Mouse (Mus musculus) gonadal fat pad, adult 2 months (tissue): ENCODE results near the gene Slx1b. TPM values are rescaled to one million over a fixed set of nuclear protein-coding genes. Genes with fewer than 3 reads are reported as not detected.
"Not testable (repeated sequence)": the region's sequence is repeated elsewhere in the genome, so short reads cannot be mapped to it uniquely, and the experiment has no call there.

ENCODE experiments used
- DNase-seq: peaks from one replicate; pipeline ENCODE4 v3.0.0-alpha.2; 2012; ENCODE audit warnings: low read depth
- polyA plus RNA-seq: library from polyadenylated mRNA; depleted of rRNA; stranded (reverse); fragments of >200 nt; gene quantifications from 2 replicates; pipeline ENCODE4 v1.2.3, GENCODE M21; 2012

The Slx1b gene
- polyA plus RNA-seq, 1 experiment = 24.2 TPM

DNA sequence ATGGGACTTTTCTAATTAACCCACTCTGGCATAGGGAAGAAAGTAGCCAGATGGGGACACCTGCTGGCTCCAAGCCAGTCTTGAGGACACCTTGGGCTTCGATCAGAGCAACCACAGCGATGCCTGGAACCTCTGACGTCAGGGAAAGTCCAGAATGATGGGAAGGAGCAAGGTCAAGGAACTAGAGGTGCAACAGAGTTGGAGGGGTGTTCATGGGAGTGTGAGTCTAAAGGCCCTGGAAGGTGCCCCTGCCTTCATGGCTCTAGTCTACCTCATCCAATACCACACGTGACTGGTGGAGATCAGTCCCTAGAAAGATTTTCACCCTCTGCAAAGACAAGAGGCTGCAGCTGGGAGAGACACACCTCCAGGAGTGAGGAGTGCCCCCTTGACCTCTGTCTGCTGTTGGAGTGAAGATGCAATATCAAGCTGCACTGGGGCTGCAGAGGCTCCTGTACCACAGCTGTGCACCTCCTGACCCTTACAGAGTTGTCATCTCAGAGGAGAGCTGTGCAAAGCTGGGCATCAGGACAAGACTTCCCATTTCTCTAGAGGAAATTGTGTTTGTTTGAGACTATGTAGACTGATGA is 18.9 kb downstream of the Slx1b start:
- no peak for DNase-seq

- no peak for DNase-seq
These were observed 19.4 kb downstream of the Slx1b start, which contains the start of gene Sult1a1 for GRCm38 (mm10) chr7:126676207-126676606. Gene Sult1a1, minus strand, starts transcription at chr7:126676432.

- DNase-seq = no peak
These were observed 20.5 kb downstream of the Slx1b start for GRCm38 (mm10) chr7:126675104-126675503.

- no peak for DNase-seq
These were observed 23.5 kb downstream of the Slx1b start for GRCm38 (mm10) chr7:126672111-126672510.

DNA sequence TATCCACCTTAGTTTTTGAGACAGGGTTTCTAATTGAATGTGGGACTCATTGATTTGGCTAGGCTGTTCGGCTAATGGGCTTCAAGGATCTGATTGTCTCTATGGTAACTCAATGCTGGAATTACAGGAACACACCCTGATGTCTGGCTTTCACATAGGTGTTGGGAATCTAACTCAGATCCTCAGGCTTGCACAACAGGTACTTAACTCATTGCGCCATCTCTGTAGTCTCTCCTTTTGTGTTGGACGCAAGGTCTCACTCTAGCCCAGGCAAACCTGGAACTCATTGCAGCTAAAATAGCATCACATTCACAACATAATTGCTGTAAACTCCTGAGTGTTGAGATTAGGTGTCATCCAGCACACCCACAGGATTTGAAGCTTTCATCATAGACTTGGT is 25.4 kb downstream of the Slx1b start:
- peak; percentile 44 for DNase-seq

DNA sequence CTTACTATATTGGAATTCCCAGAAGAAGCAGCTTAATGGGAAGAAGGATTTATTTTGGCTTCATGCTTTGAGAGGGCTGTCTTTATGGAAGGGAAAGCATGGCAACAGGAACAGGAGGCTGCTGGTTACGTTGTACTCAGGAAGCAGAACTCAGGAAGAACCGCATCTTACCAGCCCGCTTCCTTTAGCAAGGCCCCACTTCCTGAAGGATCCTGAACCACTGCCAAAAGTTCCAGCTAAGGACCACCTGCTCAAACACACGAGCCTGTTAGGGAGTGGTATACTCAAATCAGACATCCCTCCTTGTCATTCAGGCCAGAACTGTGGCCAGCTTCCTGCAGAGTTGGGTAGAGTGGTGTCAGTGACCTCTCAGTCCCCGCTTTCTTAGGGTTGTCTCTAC is 27.1 kb downstream of the Slx1b start:
- DNase-seq = no peak

DNA sequence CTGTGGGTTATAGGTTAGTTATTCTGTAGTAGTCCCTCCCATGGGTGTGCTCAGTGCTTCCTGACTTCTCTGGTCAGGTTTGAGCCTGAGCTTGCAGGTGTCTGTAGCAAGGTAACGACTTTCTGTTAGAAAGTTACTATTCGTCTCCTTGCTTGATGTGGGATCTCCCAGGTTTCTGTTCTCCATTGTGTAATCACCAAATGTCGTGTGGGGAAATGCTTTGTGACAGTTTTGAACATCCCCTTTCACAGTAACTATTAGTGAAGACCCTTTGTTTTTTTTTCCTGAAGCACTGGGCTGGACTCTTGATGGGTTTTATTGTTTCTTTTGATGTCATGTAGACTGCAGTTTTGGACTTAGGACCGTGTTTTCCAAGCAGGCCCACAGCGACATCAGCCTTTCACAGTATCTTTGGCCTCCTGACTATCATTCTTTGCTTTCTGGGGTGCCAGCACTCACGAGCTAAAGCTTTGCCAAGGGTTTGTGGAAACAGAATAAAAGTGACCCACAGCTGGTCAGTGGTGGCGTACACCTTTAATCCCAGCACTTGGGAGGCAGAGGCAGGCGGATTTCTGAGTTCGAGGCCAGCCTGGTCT is 28.0 kb downstream of the Slx1b start:
- DNase-seq = no peak

DNA sequence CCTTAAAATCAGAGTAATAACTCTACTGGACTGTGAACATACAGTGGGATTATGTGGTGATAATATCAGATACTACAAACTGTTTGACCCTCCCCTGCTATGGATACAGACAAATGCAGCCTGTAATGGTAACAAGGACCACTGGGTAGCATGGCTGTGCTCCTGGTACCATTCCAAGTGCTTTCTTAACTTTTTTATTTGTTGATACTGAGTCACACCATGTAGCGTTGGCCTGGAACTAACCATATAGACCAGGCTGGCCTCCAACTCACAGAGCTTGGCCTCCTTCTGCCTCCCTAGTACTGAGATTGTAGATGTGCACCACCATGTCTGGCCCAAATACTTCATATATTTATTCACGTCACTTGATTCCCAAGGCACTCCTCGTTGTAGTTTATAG is 30.3 kb downstream of the Slx1b start:
- DNase-seq = no peak

GRCm38 (mm10) chr7:126663646-126664045 is 31.9 kb downstream of the Slx1b start:
- DNase-seq = no peak

- no peak for DNase-seq
These were observed 35.8 kb downstream of the Slx1b start for GRCm38 (mm10) chr7:126659771-126660170.

GRCm38 (mm10) chr7:126657522-126657921 is 38.1 kb downstream of the Slx1b start:
- no peak for DNase-seq

DNA sequence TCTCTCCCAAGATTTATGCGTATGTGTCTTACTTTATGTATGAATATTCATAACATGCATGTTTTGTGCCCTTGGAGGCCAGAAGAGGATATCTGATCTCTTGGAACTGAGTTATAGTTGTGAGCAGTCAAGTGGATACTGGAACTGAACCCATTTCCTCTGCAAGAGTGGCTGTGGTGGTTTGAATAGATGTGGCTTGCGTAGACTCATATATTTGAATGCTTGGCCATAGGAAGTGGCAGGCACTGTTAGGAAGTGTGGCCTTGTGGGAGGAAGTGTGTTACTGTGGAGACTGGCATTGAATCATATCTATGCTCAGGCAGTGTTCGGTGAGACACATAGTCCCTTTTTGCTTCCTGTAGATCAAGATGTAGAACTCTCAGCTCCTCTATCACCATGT is 39.9 kb downstream of the Slx1b start:
- DNase-seq = no peak

DNA sequence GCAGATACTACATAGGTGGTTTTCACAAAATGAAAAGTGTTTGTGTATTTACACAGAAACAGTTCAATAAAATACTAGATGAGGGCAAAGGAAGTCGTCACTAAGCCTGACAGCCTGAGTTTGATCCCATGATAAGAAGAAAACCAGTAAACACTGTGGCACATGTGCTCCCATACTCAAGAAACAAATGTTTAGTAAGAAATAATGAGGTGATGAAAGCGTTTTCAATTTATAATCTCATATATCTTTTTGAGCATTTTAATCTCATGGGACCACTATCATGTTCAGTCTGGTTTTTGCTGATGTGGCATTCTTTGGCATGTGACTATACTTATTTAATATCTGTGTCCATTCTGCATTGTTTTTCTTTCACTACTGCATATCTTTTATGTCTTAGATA is 41.6 kb downstream of the Slx1b start:
- DNase-seq = no peak

GRCm38 (mm10) chr7:126650852-126651251 is 44.7 kb downstream of the Slx1b start:
- no peak for DNase-seq

DNA sequence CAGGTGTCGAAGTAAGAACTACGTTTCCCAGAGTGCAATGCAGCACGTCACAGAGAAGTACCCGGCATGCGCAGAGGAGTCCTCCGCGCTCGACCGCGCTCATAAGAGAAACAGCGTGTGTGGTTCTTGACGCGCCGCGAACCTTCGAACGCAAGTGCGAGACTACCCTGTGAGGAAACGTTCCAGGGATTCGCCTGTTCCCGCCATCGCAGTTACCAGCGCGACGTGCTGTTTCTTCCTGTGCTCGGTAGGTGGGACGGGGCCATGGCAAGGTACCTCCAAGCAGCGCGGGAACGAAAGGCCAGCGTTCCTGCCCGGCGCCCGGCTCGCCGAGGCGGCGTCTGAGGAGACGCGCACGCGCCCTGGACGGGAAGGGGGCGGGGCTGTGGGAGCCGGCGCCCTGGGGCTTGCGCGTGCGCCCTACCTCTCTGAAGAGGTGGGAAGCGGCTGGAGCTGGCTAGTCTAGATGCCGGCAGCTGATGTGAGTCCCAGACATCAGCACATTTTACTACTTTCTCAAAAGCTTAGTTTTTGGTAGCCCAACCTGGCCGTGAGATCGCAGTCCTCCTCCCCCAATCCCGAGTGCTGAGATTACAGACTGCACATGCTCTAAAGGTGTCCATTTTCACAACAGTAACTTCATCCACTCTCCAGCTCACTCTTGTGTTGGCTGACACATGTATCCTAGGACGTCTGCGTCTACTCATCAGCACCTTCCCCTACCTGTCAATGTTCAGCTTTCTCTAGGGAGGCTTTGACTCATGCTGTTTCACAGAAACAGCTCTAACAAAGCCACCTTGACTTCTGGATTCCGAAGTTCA is 46.1 kb downstream of the Slx1b start, which contains the start of gene Sgf29:
Gene Sgf29, plus strand, starts transcription at position 79 of the 821 bp plus-strand sequence.
- no peak for DNase-seq

DNA sequence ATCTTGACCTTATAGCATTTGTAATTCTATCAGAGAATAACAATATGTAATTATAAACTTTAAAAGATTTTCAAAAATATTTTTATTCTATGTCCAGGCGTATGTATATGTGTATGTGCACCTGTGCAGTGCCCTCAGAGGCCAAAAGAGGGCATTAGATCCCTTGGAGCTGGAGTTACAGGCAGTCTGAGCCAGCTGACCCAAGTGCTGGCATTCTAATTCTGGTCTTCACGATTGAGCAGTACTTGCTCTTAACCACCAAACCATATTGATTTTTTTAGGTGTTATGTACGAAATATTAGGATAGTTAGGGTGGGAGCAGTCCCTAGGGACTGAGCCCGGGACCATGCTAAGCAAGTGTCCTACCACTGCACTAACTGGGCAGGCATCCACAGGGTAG is 47.1 kb downstream of the Slx1b start:
- no peak for DNase-seq

GRCm38 (mm10) chr7:126645708-126646107 is 49.9 kb downstream of the Slx1b start:
- DNase-seq = no peak

DNA sequence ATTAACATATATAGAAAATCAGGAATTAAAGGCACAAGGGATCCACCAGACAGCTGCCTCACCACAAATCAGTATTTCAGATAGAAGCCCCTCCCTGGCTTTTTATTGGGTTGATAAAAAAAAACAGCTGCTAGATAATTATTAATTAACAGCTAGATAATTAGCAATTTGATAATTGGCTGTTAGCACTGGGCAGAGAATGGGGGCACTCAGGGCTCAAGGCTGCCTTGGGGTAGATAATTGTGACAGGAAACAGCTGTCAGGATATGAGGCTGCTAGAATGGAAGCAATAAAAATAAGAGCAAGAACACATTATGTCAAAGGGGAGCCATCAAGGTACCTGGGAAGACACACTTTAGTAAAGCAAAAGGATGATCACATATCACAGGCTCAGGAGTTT is 50.7 kb downstream of the Slx1b start:
- no peak for DNase-seq

DNA sequence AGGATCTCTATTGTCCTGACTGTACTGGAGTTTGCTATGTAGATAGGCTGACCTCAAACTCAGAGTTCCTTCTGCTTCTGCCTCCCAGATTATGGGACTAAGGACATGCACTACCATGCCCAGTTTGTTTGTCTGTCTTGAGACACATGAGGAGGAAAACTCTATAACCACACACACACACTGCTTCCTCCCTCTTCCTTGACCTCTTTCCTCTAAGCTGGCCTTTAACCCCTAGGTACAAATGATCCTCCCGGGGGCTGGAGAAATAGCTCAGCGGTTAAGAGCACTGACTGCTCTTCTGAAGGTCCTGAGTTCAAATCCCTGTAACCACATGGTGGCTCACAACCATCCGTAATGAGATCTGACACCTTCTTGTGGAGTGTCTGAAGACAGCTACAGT is 51.2 kb downstream of the Slx1b start:
- no peak for DNase-seq

GRCm38 (mm10) chr7:126643244-126643617 is 52.4 kb downstream of the Slx1b start:
- not testable (repeated sequence) for DNase-seq

- DNase-seq = no peak
These were observed 52.9 kb downstream of the Slx1b start for GRCm38 (mm10) chr7:126642545-126643243.
